Mouse (Mus musculus) gastrocnemius, postnatal 25 days (tissue): ENCODE results near the gene Ntn1. TPM values are rescaled to one million over a fixed set of nuclear protein-coding genes. Genes with fewer than 3 reads are reported as not detected.
A peak's percentile ranks its signal among the peaks of the same experiment; 100 is the strongest.

Source experiments
- DNase-seq: peaks from one replicate; pipeline ENCODE4 v3.0.0; 2022
- total RNA-seq, 2 experiments: library from RNA; stranded (reverse); gene quantifications; 1 replicate in 1 of 2; 2 replicates in 1 of 2; pipeline ENCODE4 v1.2.3; 2021

The Ntn1 gene
- total RNA-seq, 2 experiments from 2014 or later: 4.6 to 5.1 TPM

GRCm38 (mm10) chr11:68383519-68383918 lies 17.1 kb downstream of the Ntn1 start:
- DNase-seq: no peak

- no peak for DNase-seq
These were observed 18.8 kb downstream of the Ntn1 start for GRCm38 (mm10) chr11:68381833-68382232.

- no peak for DNase-seq
These were observed 19.3 kb downstream of the Ntn1 start for GRCm38 (mm10) chr11:68381318-68381717.

GRCm38 (mm10) chr11:68378946-68379764 lies 21.5 kb downstream of the Ntn1 start:
- no peak for DNase-seq

- DNase-seq: no peak
These were observed 22.2 kb downstream of the Ntn1 start for GRCm38 (mm10) chr11:68378419-68378818.

GRCm38 (mm10) chr11:68373105-68373504 lies 27.5 kb downstream of the Ntn1 start:
- DNase-seq: no peak

GRCm38 (mm10) chr11:68371609-68372008 lies 29.0 kb downstream of the Ntn1 start:
- DNase-seq: no peak

GRCm38 (mm10) chr11:68356901-68357300 lies 43.7 kb downstream of the Ntn1 start:
- no peak for DNase-seq

- no peak for DNase-seq
These were observed 45.1 kb downstream of the Ntn1 start for GRCm38 (mm10) chr11:68355561-68355960.

GRCm38 (mm10) chr11:68354848-68355247 lies 45.8 kb downstream of the Ntn1 start:
- no peak for DNase-seq

- DNase-seq: no peak
These were observed 48.4 kb downstream of the Ntn1 start for GRCm38 (mm10) chr11:68352236-68352635.

GRCm38 (mm10) chr11:68348851-68349250 lies 51.8 kb downstream of the Ntn1 start:
- no peak for DNase-seq

GRCm38 (mm10) chr11:68348083-68348482 lies 52.5 kb downstream of the Ntn1 start:
- DNase-seq: no peak

GRCm38 (mm10) chr11:68347508-68347907 lies 53.1 kb downstream of the Ntn1 start:
- no peak for DNase-seq

- no peak for DNase-seq
These were observed 54.5 kb downstream of the Ntn1 start for GRCm38 (mm10) chr11:68346099-68346498.

- peak; percentile 8 for DNase-seq
These were observed 56.4 kb downstream of the Ntn1 start for GRCm38 (mm10) chr11:68344221-68344620.

- no peak for DNase-seq
These were observed 57.9 kb downstream of the Ntn1 start for GRCm38 (mm10) chr11:68342761-68343160.

GRCm38 (mm10) chr11:68342003-68342400 lies 58.6 kb downstream of the Ntn1 start:
- peak; percentile 36 for DNase-seq

GRCm38 (mm10) chr11:68341111-68342002 lies 59.3 kb downstream of the Ntn1 start:
- DNase-seq: peak; percentile 33

- DNase-seq: no peak
These were observed 60.3 kb downstream of the Ntn1 start for GRCm38 (mm10) chr11:68340366-68340765.

GRCm38 (mm10) chr11:68339856-68340255 lies 60.8 kb downstream of the Ntn1 start:
- DNase-seq: peak; percentile 16

GRCm38 (mm10) chr11:68339331-68339730 lies 61.3 kb downstream of the Ntn1 start:
- DNase-seq: no peak

GRCm38 (mm10) chr11:68331676-68332265 lies 68.9 kb downstream of the Ntn1 start:
- no peak for DNase-seq
